Mouse (Mus musculus) brain, adult 2 months (tissue): ENCODE data around the gene Vmn2r4.
"Not testable (repeated sequence)": the region's sequence is repeated elsewhere in the genome, so short reads cannot be mapped to it uniquely, and the experiment has no call there.

Experiments used
- DNase-seq: peaks from one replicate; pipeline ENCODE4 v3.0.0; 2011; ENCODE audit warnings: low read depth, low spot score

Gene Vmn2r4

GRCm38 (mm10) chr3:64415268-64415667 is at the start of gene Vmn2r4:
Gene Vmn2r4 (minus strand): TSS chr3:64415368.
- not testable (repeated sequence) for DNase-seq

- DNase-seq: not testable (repeated sequence)
Measured at GRCm38 (mm10) chr3:64434261-64434660, 19.1 kb upstream of the Vmn2r4 start.

GRCm38 (mm10) chr3:64428117-64428798 is 13.1 kb upstream of the Vmn2r4 start:
- DNase-seq: not testable (repeated sequence)

GRCm38 (mm10) chr3:64422141-64422540 is 7.0 kb upstream of the Vmn2r4 start:
- DNase-seq: not testable (repeated sequence)

- DNase-seq: peak; percentile 18
Measured at GRCm38 (mm10) chr3:64417477-64417876, 2.3 kb upstream of the Vmn2r4 start.

GRCm38 (mm10) chr3:64414253-64414652 is 915 bp downstream of the Vmn2r4 start:
- DNase-seq: not testable (repeated sequence)

GRCm38 (mm10) chr3:64359286-64360035 is 55.7 kb downstream of the Vmn2r4 start:
- peak; percentile 6 for DNase-seq
